Mouse (Mus musculus) left cerebral cortex, adult 18-20 months (tissue): Measurements from ENCODE around the gene Fktn. TPM values are rescaled to one million over a fixed set of nuclear protein-coding genes. Genes with fewer than 3 reads are reported as not detected.
"Not testable (repeated sequence)": the region's sequence is repeated elsewhere in the genome, so short reads cannot be mapped to it uniquely, and the experiment has no call there.

Experiments used
- DNase-seq, 2 experiments: peaks; one replicate each; pipeline ENCODE4 v3.0.0; 2021 to 2022; ENCODE audit warnings: low spot score in 2 of 2, mixed read lengths in 1 of 2
- total RNA-seq, 2 experiments: library from RNA; stranded (reverse); gene quantifications; 2 replicates each; pipeline ENCODE4 v1.2.3; 2021

Fktn gene
- total RNA-seq, 2 experiments from 2014 or later = 26.8 to 28.3 TPM

GRCm38 (mm10) chr4:53770958-53771735, 57.3 kb downstream of the Fktn start:
- no peak for DNase-seq

GRCm38 (mm10) chr4:53772004-53772403, 58.2 kb downstream of the Fktn start:
- DNase-seq = no peak

- DNase-seq = no peak
Observed at GRCm38 (mm10) chr4:53773911-53774310, 60.1 kb downstream of the Fktn start.

- DNase-seq = no peak
Observed at GRCm38 (mm10) chr4:53781396-53781795, 67.6 kb downstream of the Fktn start.

- DNase-seq = no peak
Observed at GRCm38 (mm10) chr4:53782216-53783070, 68.6 kb downstream of the Fktn start.

- DNase-seq = no peak
Observed at GRCm38 (mm10) chr4:53785746-53786398, 72.1 kb downstream of the Fktn start.

GRCm38 (mm10) chr4:53786851-53787250, 73.1 kb downstream of the Fktn start:
- no peak for DNase-seq

- DNase-seq = no peak
Observed at GRCm38 (mm10) chr4:53789346-53789745, 75.5 kb downstream of the Fktn start.

- no peak for DNase-seq
Observed at GRCm38 (mm10) chr4:53794257-53794966, 80.6 kb downstream of the Fktn start.

GRCm38 (mm10) chr4:53795086-53795485, 81.3 kb downstream of the Fktn start:
- no peak for DNase-seq

- no peak for DNase-seq
Observed at GRCm38 (mm10) chr4:53795706-53796105, 81.9 kb downstream of the Fktn start.

- DNase-seq = no peak
Observed at GRCm38 (mm10) chr4:53796865-53797772, 83.3 kb downstream of the Fktn start.

- DNase-seq = no peak
Observed at GRCm38 (mm10) chr4:53798896-53799676, 85.3 kb downstream of the Fktn start.

GRCm38 (mm10) chr4:53799753-53800152, 86.0 kb downstream of the Fktn start:
- no peak for DNase-seq

GRCm38 (mm10) chr4:53803674-53804073, 89.9 kb downstream of the Fktn start:
- not testable (repeated sequence) for DNase-seq

- peak in 1 of 2 experiments; percentile 8 for DNase-seq
Observed at GRCm38 (mm10) chr4:53806428-53806827, 92.6 kb downstream of the Fktn start.

- DNase-seq = no peak
Observed at GRCm38 (mm10) chr4:53818320-53818719, 104.5 kb downstream of the Fktn start.

- no peak for DNase-seq
Observed at GRCm38 (mm10) chr4:53823697-53824096, 109.9 kb downstream of the Fktn start.

GRCm38 (mm10) chr4:53824831-53825230, 111.0 kb downstream of the Fktn start:
- no peak for DNase-seq
